Mouse (Mus musculus): ENCODE results near the gene Mmp28.

GRCm38 (mm10) chr11:83439426-83440060 lies 23.3 kb downstream of the Mmp28 start:
- TF ChIP-seq CTCF (IDR thresholded peaks at IDR 0.05; ENCODE audit: borderline replicate concordance, insufficient read depth, low read depth, low read length), result no peak
- TF ChIP-seq POLR2A (IDR thresholded peaks at IDR 0.05; ENCODE audit: borderline replicate concordance, insufficient read depth, low read length), result no peak
